Mouse (Mus musculus) duodenum, adult 2 months (tissue): ENCODE results near the gene Imp3. TPM values are rescaled to one million over a fixed set of nuclear protein-coding genes. Genes with fewer than 3 reads are reported as not detected.

Experiments
- polyA plus RNA-seq: library from polyadenylated mRNA; depleted of rRNA; stranded (reverse); fragments of >200 nt; gene quantifications from 2 replicates; pipeline ENCODE4 v1.2.3, GENCODE M21; 2012; ENCODE audit warnings: low replicate concordance; rRNA removed

Gene Imp3
- polyA plus RNA-seq = 180 and 256 TPM in 2 replicates

DNA sequence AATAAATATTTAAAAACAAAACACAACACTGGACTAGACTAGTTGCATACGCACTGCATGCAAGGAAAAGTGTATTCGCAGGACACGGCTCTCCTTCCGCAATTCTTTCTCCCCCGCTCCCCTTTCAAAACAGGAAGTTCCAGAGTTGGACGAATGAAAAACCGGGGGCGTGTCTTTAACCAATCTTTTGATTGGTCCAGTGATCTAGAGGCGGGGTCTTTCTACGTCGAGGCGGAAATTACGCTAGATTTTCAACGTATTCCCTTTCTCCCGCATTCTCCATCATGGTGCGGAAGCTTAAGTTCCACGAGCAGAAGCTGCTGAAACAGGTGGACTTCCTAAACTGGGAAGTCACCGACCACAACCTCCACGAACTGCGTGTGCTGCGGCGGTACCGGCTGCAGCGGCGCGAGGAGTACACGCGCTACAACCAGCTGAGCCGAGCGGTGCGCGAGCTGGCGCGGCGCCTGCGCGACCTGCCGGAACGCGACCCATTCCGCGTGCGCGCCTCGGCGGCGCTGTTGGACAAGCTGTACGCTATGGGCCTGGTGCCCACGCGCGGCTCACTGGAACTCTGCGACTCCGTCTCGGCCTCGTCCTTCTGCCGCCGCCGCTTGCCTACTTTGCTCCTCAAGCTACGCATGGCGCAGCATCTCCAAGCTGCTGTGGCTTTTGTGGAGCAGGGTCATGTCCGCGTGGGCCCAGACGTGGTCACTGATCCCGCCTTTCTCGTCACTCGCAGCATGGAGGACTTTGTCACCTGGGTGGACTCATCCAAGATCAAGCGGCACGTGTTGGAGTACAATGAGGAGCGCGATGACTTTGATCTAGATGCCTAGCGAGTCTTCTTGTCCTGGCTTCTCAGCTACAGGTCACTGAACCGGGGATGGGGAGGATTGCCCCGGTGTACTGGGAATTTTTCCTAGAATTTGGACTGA is at the start of gene Imp3:
Imp3 (plus strand) TSS at position 253 of the 938 bp plus-strand sequence.

DNA sequence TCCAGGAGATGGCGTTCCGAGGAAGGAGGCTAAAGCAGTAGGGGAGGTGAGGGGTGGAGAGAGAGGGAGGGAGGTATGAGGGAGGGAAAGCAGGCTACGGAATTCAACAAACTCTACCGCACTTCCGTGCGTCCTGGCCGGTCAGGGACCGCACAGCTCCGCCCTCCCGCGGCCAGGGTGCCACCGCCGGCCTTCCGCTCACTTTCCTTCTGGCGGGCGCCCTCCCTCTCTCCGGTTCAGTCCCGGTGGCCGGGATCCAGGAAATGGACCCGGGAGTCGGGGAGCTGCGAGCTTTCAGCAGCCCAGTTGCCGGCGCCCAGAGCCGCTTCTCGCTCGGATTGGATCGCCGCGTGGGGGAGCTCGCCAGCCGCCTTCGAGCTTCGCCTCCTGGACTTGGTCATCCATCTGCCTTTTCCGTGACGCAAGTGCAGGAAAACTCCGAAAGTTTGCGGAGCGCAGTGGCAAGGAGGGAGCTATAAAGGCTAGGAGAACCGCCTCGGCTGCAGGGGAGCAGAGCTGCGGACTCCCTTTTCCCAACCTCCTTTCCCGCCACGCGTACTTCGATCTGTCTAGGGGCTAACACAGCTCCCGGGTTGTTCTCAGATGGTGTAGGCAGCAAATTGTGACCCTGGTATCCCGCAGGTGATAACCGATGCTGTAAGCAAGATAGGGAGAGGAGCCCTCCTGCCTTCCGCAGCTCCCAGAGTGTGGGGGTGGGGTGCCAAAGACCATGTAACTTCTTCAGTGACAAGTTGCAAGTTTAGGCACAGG is 9.0 kb upstream of the Imp3 start, which contains the start of gene Snx33:
Snx33 (minus strand) TSS at position 331 of the 771 bp plus-strand sequence.

DNA sequence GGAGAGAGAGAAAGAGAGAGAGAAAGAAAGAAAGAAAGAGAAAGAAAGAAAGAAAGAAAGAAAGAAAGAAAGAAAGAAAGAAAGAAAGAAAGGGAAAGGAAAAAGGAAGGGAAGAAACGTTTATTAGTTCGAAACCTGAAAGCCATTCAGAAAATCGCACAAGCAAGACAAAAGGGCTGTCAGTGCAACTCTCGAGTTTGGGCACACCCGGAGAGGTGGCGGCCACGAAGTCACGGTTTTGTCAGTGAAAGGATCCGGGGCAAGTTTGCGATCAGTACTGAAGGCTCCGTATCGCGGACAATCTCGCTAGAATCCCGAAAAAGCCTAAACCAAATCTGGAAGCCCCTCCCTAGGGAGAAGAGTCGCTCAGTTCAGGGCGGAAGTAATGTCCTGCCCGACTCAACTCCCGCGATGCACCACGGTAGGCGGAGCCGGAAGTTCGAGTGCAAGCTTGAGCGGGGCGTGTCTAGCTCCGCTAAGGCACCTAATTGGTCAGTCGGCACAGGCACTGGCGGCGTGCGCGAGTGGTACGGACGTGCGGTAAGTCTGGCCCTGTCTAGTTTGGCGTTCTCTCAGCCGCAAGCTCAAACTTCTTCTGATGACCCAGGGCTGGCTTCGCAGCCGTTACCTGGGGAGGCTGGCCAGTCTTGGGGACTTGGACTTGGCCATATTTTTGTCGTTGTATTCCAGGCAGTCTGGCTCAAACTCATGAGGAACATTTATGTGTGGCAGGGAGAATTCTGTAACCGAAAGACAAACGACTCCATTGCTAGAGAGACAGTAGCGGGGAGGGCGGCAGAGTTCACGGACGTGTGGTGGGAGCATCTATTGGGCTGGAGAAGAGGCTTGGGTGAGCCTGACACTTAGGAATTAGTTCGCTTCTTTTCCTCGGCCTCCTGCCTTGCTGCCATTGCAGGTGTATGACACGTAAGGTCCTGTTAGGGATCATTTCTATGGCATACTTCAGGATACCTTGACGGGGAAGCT is 13.4 kb downstream of the Imp3 start, which contains the start of gene Snupn:
Snupn (plus strand) TSS at position 465 of the 987 bp plus-strand sequence.

Other genes with a start within 250 kb of the Imp3 start
- 0.27 and 0.86 TPM in 2 replicates for gene Lingo1, start 141.0 kb upstream of the Imp3 start, polyA plus RNA-seq
- 1.3 and 2.3 TPM in 2 replicates for gene Odf3l1, start 72.8 kb upstream of the Imp3 start, polyA plus RNA-seq
- 9.4 and 11.6 TPM in 2 replicates for gene Cspg4, start 72.4 kb upstream of the Imp3 start, polyA plus RNA-seq
- 2.5 and 4.4 TPM in 2 replicates for gene Snx33, start 9.1 kb upstream of the Imp3 start, polyA plus RNA-seq
- gene Snupn, start 13.4 kb downstream of the Imp3 start, polyA plus RNA-seq = 1.1 and 1.7 TPM in 2 replicates
- gene Ptpn9, start 57.4 kb downstream of the Imp3 start, polyA plus RNA-seq = 16.5 and 30.9 TPM in 2 replicates
- gene Sin3a, start 134.6 kb downstream of the Imp3 start, polyA plus RNA-seq = 31.7 and 34.0 TPM in 2 replicates
- 144 and 164 TPM in 2 replicates for gene Man2c1, start 193.2 kb downstream of the Imp3 start, polyA plus RNA-seq
- 8.3 and 12.8 TPM in 2 replicates for gene Neil1, start 210.8 kb downstream of the Imp3 start, polyA plus RNA-seq
- 160 and 215 TPM in 2 replicates for gene Commd4, start 220.9 kb downstream of the Imp3 start, polyA plus RNA-seq